ENCODE assay signal across 17 mouse cellular contexts in the genomic region with DNA sequence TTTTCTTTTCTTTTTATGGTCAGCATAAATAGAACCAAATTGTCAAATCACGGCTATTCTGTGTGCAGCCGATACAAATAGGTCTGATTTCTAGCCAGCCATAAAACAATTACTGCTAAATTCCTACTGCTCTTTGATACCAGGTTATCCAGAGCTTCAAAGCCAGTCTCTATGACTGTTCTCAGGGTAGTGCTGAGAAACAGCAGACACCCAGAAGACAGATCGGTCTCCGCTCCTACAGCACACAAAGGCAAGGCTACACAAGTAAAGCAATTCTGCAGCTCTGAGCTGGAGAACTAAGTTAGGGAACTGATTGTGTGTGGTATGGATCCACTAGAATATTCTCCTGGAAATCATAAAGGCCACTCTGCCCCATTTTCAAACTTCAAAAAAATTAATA. TPM values are rescaled to one million over a fixed set of nuclear protein-coding genes. Genes with fewer than 3 reads are reported as not detected.
DNase-seq lines count a peak whose midpoint lies in the region; ATAC-seq and TF ChIP-seq lines count a peak whose summit lies in the region.
"Had no signal": no experiment of that assay in that cellular context is flagged by ENCODE, and none has a peak within 500 bp of the region (broad histone marks: within the 10 kb centered on the region; RNA-seq: fewer than 3 reads in every experiment).

No protein-coding gene starts in this region.

- TF ChIP-seq CTCF in kidney, postnatal 0 days (IDR thresholded peaks at IDR 0.05; ENCODE audit: low read depth): no peak
- TF ChIP-seq CTCF in kidney, adult 2 months (conservative IDR thresholded peaks at IDR 0.05; ENCODE audit: insufficient read depth, insufficient read length, low read depth, low read length): no peak

- H3K9ac ChIP-seq in heart, embryonic 12.5 days: no peak overlapping the region
- H3K9ac ChIP-seq in kidney, postnatal 0 days (ENCODE audit: low read depth, low read length): no peak overlapping the region
- no peak overlapping the region for H3K9ac ChIP-seq in intestine, embryonic 15.5 days
- no peak overlapping the region for H3K9ac ChIP-seq in neural tube, embryonic 15.5 days (replicated peaks)
- H3K9ac ChIP-seq: embryonic facial prominence, embryonic 12.5 days; hindbrain, embryonic 12.5 days; limb, embryonic 15.5 days had no signal

- H3K27ac ChIP-seq in heart, embryonic 12.5 days (ENCODE audit: poor library complexity, severe bottlenecking): 0 out of 2 replicates have a peak overlapping the region, but pooled peaks have one; percentile 10
- H3K27ac ChIP-seq in kidney, postnatal 0 days: no peak overlapping the region
- H3K27ac ChIP-seq in kidney, adult 2 months (ENCODE audit: insufficient read depth, low read depth, low read length): no peak overlapping the region
- no peak overlapping the region for H3K27ac ChIP-seq in intestine, embryonic 15.5 days
- H3K27ac ChIP-seq in neural tube, embryonic 15.5 days (replicated peaks): no peak overlapping the region
- H3K27ac ChIP-seq: embryonic facial prominence, embryonic 12.5 days; hindbrain, embryonic 12.5 days; layer of hippocampus, adult 2 months; left cerebral cortex, adult 2 months; limb, embryonic 15.5 days had no signal

- intact Hi-C loops in heart, postnatal 25 days (cut with DNase I): loop anchor here (10.0 kb wide), 1 partner anchor 88 kb away; no protein-coding TSS in a partner anchor

- DNase-seq in heart, postnatal 25 days (ENCODE audit: low spot score): no peak
- DNase-seq in kidney, postnatal 0 days (ENCODE audit: low spot score): no peak
- DNase-seq in kidney, adult 2 months: no peak
- no peak for DNase-seq in adipocyte (ENCODE audit: low spot score)
- DNase-seq: adrenal gland, postnatal 14 days; cerebellum, adult 8-10 months; kidney, adult 11 months; midbrain, embryonic 14.5 days had no signal

- H3K36me3 ChIP-seq in heart, embryonic 12.5 days: 0 out of 2 replicates have a peak, but pooled peaks cover 3% of the 10 kb centered on the region
- H3K36me3 ChIP-seq in kidney, postnatal 0 days (ENCODE audit: insufficient read depth, low read length): no peaks in the 10 kb centered on the region
- no peaks in the 10 kb centered on the region for H3K36me3 ChIP-seq in kidney, adult 2 months (ENCODE audit: control insufficient read depth, insufficient read depth, low read length)
- H3K36me3 ChIP-seq in intestine, embryonic 15.5 days: no peaks in the 10 kb centered on the region
- no peaks in the 10 kb centered on the region for H3K36me3 ChIP-seq in neural tube, embryonic 15.5 days
- H3K36me3 ChIP-seq: limb, embryonic 15.5 days had no signal

- H3K27me3 ChIP-seq in heart, embryonic 12.5 days (replicated peaks): no peaks in the 10 kb centered on the region
- no peaks in the 10 kb centered on the region for H3K27me3 ChIP-seq in kidney, postnatal 0 days (ENCODE audit: insufficient read depth, low read length)
- H3K27me3 ChIP-seq in kidney, adult 2 months (replicated peaks; ENCODE audit: control insufficient read depth, insufficient read depth, low read length): no peaks in the 10 kb centered on the region
- no peaks in the 10 kb centered on the region for H3K27me3 ChIP-seq in intestine, embryonic 15.5 days (replicated peaks)
- no peaks in the 10 kb centered on the region for H3K27me3 ChIP-seq in neural tube, embryonic 15.5 days (replicated peaks)
- H3K27me3 ChIP-seq: embryonic facial prominence, embryonic 12.5 days; hindbrain, embryonic 12.5 days; limb, embryonic 15.5 days had no signal

- no peaks in the 10 kb centered on the region for H3K9me3 ChIP-seq in heart, embryonic 12.5 days (replicated peaks)
- H3K9me3 ChIP-seq in kidney, postnatal 0 days (replicated peaks; ENCODE audit: low read length): no peaks in the 10 kb centered on the region
- no peaks in the 10 kb centered on the region for H3K9me3 ChIP-seq in intestine, embryonic 15.5 days
- no peaks in the 10 kb centered on the region for H3K9me3 ChIP-seq in neural tube, embryonic 15.5 days (replicated peaks)
- H3K9me3 ChIP-seq: embryonic facial prominence, embryonic 12.5 days; G1E; hindbrain, embryonic 12.5 days; limb, embryonic 15.5 days had no signal

- WGBS in heart, embryonic 12.5 days: 33% methylated on average over 4 of the region's 4 CpGs
- WGBS in kidney, postnatal 0 days: 41% methylated on average over 4 of the region's 4 CpGs
- WGBS in kidney, adult 2 months: 72% methylated on average over 4 of the region's 4 CpGs
- WGBS in intestine, embryonic 15.5 days: 29% methylated on average over 4 of the region's 4 CpGs
- WGBS in neural tube, embryonic 15.5 days: 14% methylated on average over 4 of the region's 4 CpGs

- no peak overlapping the region for H3K4me2 ChIP-seq in heart, embryonic 12.5 days
- peak overlapping the region; percentile 23 for H3K4me2 ChIP-seq in kidney, postnatal 0 days (ENCODE audit: low read length)
- 0 out of 2 replicates have a peak overlapping the region, but pooled peaks have one; percentile 11 for H3K4me2 ChIP-seq in intestine, embryonic 15.5 days (replicated peaks)
- H3K4me2 ChIP-seq in neural tube, embryonic 15.5 days: peak overlapping the region; percentile 11
- H3K4me2 ChIP-seq: embryonic facial prominence, embryonic 12.5 days; hindbrain, embryonic 12.5 days; limb, embryonic 15.5 days had no signal

- TF ChIP-seq POLR2A in kidney, adult 2 months (IDR thresholded peaks at IDR 0.05; ENCODE audit: low read depth, low read length): no peak

- ATAC-seq in heart, embryonic 12.5 days (ENCODE audit: insufficient number of reproducible peaks, low FRiP score): no peak
- ATAC-seq in kidney, postnatal 0 days (replicated peaks; ENCODE audit: low FRiP score, low read depth): no peak
- ATAC-seq in intestine, embryonic 15.5 days: peak; percentile 72
- ATAC-seq in neural tube, embryonic 15.5 days (ENCODE audit: low FRiP score): no peak

- no peak overlapping the region for H3K4me3 ChIP-seq in heart, embryonic 12.5 days
- H3K4me3 ChIP-seq in kidney, postnatal 0 days (replicated peaks; ENCODE audit: low read depth, low read length): no peak overlapping the region
- H3K4me3 ChIP-seq in kidney, adult 2 months (ENCODE audit: insufficient read depth, low read depth, low read length): no peak overlapping the region
- H3K4me3 ChIP-seq in intestine, embryonic 15.5 days (replicated peaks): no peak overlapping the region
- H3K4me3 ChIP-seq in neural tube, embryonic 15.5 days (replicated peaks): no peak overlapping the region
- H3K4me3 ChIP-seq: embryonic facial prominence, embryonic 12.5 days; hindbrain, embryonic 12.5 days; layer of hippocampus, adult 2 months; left cerebral cortex, adult 2 months; limb, embryonic 15.5 days had no signal

- peaks cover 52% of the 10 kb centered on the region for H3K4me1 ChIP-seq in heart, embryonic 12.5 days (replicated peaks)
- H3K4me1 ChIP-seq in kidney, postnatal 0 days (replicated peaks; ENCODE audit: insufficient read depth, low read length): peaks cover 7% of the 10 kb centered on the region; the same call in 1 of the 2 replicates
- H3K4me1 ChIP-seq in kidney, adult 2 months (ENCODE audit: control insufficient read depth, insufficient read depth, low read length): no peaks in the 10 kb centered on the region
- peaks cover 17% of the 10 kb centered on the region for H3K4me1 ChIP-seq in intestine, embryonic 15.5 days (replicated peaks)
- peaks cover 59% of the 10 kb centered on the region for H3K4me1 ChIP-seq in neural tube, embryonic 15.5 days

RNA-seq across cellular contexts. Expression of a gene that starts 20.4 kb away (rescaled TPM):
- 54.3 and 57.6 TPM in 2 replicates for polyA plus RNA-seq in heart, embryonic 12.5 days (2016; fragmentation: Nextera tagmentation; extraction: Ambion mirVana)
- 10 to 100 TPM; 11.7 to 12.2 TPM for total RNA-seq in heart, postnatal 25 days (2021)
- polyA plus RNA-seq in kidney, postnatal 0 days (2015; fragmentation: Nextera tagmentation; extraction: Ambion mirVana): 28.7 and 28.9 TPM in 2 replicates
- 3.7 and 5.2 TPM in 2 replicates for polyA plus RNA-seq in kidney, adult 2 months (2012; rRNA removed)
- 35.6 and 38.4 TPM in 2 replicates for polyA plus RNA-seq in intestine, embryonic 15.5 days (2015; fragmentation: Nextera tagmentation; extraction: Ambion mirVana)
- polyA plus RNA-seq in neural tube, embryonic 15.5 days (2015; fragmentation: Nextera tagmentation; extraction: Ambion mirVana): 62.3 and 69.0 TPM in 2 replicates
